9 mouse cellular contexts compared by ENCODE assay signal in the genomic region with DNA sequence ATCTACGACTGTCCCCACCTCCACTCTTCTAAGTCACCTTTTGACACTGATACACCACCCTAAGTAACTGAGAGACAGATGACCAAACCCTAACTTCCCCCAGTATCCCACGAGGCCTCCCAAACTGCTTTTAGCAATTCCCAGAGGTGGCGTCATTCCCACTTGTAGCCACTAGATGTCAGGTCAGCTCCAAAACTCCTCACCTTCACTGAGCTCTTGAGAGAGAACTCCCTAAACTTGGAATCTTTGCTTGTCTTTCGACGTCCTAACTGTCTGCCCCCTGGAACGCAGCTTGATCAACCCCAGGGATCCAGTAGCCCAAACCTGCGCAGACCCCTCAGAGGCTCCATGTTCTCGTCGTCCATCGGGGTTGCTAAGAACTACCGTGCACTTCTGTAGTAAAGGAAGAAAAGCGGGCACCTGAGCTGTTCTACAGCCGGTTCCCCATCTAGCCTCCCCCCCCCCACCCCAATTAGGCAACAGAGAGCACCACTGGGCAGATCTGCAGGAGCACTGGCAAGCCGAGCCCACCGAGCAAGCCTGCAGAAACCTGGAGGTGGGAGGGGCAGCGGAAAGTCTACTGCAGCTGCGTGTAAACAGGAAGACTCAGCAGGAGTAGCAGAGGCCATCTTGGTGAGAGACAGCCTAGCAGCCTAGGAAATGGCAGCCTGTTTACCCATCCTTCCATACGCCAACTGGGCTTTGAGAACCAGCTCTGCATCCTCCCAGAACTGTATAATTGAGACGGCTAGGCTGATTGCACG. TPM values are rescaled to one million over a fixed set of nuclear protein-coding genes. Genes with fewer than 3 reads are reported as not detected.
DNase-seq lines count a peak whose midpoint lies in the region; ATAC-seq lines count a peak whose summit lies in the region.
"Had no signal": no experiment of that assay in that cellular context is flagged by ENCODE, and none has a peak within 500 bp of the region (broad histone marks: within the 10 kb centered on the region; RNA-seq: fewer than 3 reads in every experiment).

No protein-coding gene starts in this region.

- WGBS in embryonic facial prominence, embryonic 10.5 days, result 37% methylated on average over 20 of the region's 20 CpGs
- WGBS in limb, embryonic 11.5 days, result 35% methylated on average over 20 of the region's 20 CpGs
- WGBS in midbrain, embryonic 16.5 days, result 36% methylated on average over 20 of the region's 20 CpGs

- H3K4me2 ChIP-seq in limb, embryonic 11.5 days (ENCODE audit: low read depth, severe bottlenecking), result no peak overlapping the region
- H3K4me2 ChIP-seq in midbrain, embryonic 16.5 days (ENCODE audit: low read length), result no peak overlapping the region

- H3K9ac ChIP-seq in limb, embryonic 11.5 days (ENCODE audit: low read length), result no peak overlapping the region
- no peak overlapping the region for H3K9ac ChIP-seq in midbrain, embryonic 16.5 days (ENCODE audit: low read depth, low read length)

- H3K4me3 ChIP-seq in embryonic facial prominence, embryonic 10.5 days, result no peak overlapping the region
- H3K4me3 ChIP-seq in limb, embryonic 11.5 days (ENCODE audit: low read depth, low read length), result no peak overlapping the region
- no peak overlapping the region for H3K4me3 ChIP-seq in midbrain, embryonic 16.5 days (ENCODE audit: low read depth, low read length)

- H3K4me1 ChIP-seq in embryonic facial prominence, embryonic 10.5 days, result peaks cover 28% of the 10 kb centered on the region
- H3K4me1 ChIP-seq in limb, embryonic 11.5 days (ENCODE audit: control insufficient read depth, insufficient read depth, low read length), result no peaks in the 10 kb centered on the region
- H3K4me1 ChIP-seq in midbrain, embryonic 16.5 days (ENCODE audit: control insufficient read depth, insufficient read depth, low read length), result peaks cover 19% of the 10 kb centered on the region

- no peaks in the 10 kb centered on the region for H3K9me3 ChIP-seq in embryonic facial prominence, embryonic 10.5 days
- H3K9me3 ChIP-seq in limb, embryonic 11.5 days (ENCODE audit: control insufficient read depth, low read length), result no peaks in the 10 kb centered on the region
- H3K9me3 ChIP-seq in midbrain, embryonic 16.5 days (replicated peaks; ENCODE audit: control insufficient read depth, low read length, poor library complexity, severe bottlenecking), result no peaks in the 10 kb centered on the region

- ATAC-seq in limb, embryonic 11.5 days (ENCODE audit: insufficient number of reproducible peaks, low FRiP score, low TSS enrichment, low read depth), result 0 out of 2 replicates have a peak, but pooled peaks have one; percentile 27
- peak; percentile 25; the same call in 1 of the 2 replicates for ATAC-seq in midbrain, embryonic 16.5 days

- DNase-seq in urinary bladder, postnatal 25 days (ENCODE audit: low spot score), result peak; percentile 40
- no peak for DNase-seq in urinary bladder, adult 2 months (ENCODE audit: low spot score)
- peak; percentile 53 to 66 for DNase-seq in adrenal gland, postnatal 36 days
- DNase-seq in embryonic facial prominence, embryonic 10.5 days (ENCODE audit: low spot score), result peak; percentile 69
- DNase-seq in heart, postnatal 36 days, result peak; percentile 60 to 64
- peak; percentile 78 for DNase-seq in limb, embryonic 11.5 days (ENCODE audit: low spot score)
- DNase-seq in urinary bladder, postnatal 36 days (ENCODE audit: low spot score in 2 of 2), result peak; percentile 23 to 48

- H3K27me3 ChIP-seq in embryonic facial prominence, embryonic 10.5 days (replicated peaks; ENCODE audit: low read depth, poor library complexity, severe bottlenecking), result 0 out of 2 replicates have a peak, but pooled peaks cover 4% of the 10 kb centered on the region
- no peaks in the 10 kb centered on the region for H3K27me3 ChIP-seq in limb, embryonic 11.5 days (ENCODE audit: control insufficient read depth, insufficient read depth, low read length)
- H3K27me3 ChIP-seq in midbrain, embryonic 16.5 days (ENCODE audit: control insufficient read depth, insufficient read depth, low read depth, low read length), result no peaks in the 10 kb centered on the region

- no peaks in the 10 kb centered on the region for H3K36me3 ChIP-seq in embryonic facial prominence, embryonic 10.5 days (replicated peaks)
- H3K36me3 ChIP-seq in limb, embryonic 11.5 days (ENCODE audit: control insufficient read depth, insufficient read depth, low read length), result no peaks in the 10 kb centered on the region
- no peaks in the 10 kb centered on the region for H3K36me3 ChIP-seq in midbrain, embryonic 16.5 days (ENCODE audit: control insufficient read depth, insufficient read depth, low read length)

- intact Hi-C loops in heart, postnatal 36 days (cut with DNase I), result loop anchor here (1.0 to 10.0 kb wide), 2 partner anchors 206 to 567 kb away; no protein-coding TSS in a partner anchor

- H3K27ac ChIP-seq in embryonic facial prominence, embryonic 10.5 days (replicated peaks), result peak overlapping the region; percentile 63
- no peak overlapping the region for H3K27ac ChIP-seq in limb, embryonic 11.5 days (replicated peaks; ENCODE audit: low read depth, low read length)
- H3K27ac ChIP-seq in midbrain, embryonic 16.5 days (ENCODE audit: low read length), result no peak overlapping the region

RNA-seq across cellular contexts. Expression of gene Lrrc74a, which starts 33.9 kb away (rescaled TPM):
- polyA plus RNA-seq in urinary bladder, adult 2 months (2012; rRNA removed), result not detected in 2 replicates
- not detected for total RNA-seq in adrenal gland, postnatal 36 days (2021)
- not detected in 2 replicates for polyA plus RNA-seq in embryonic facial prominence, embryonic 10.5 days (2016; fragmentation: Nextera tagmentation; extraction: Ambion mirVana)
- total RNA-seq in heart, postnatal 36 days (2021), result not detected
- not detected in 2 replicates for polyA plus RNA-seq in limb, embryonic 11.5 days (2014; fragmentation: Nextera tagmentation; extraction: Ambion mirVana)
- polyA plus RNA-seq in midbrain, embryonic 16.5 days (2015; fragmentation: Nextera tagmentation; extraction: Ambion mirVana), result not detected in 2 replicates
- total RNA-seq: gastrocnemius, postnatal 4 days had no signal

RNA-seq across cellular contexts. Expression of gene Angel1, which starts 41.8 kb away (rescaled TPM):
- polyA plus RNA-seq in urinary bladder, adult 2 months (2012; rRNA removed), result 6.7 and 6.9 TPM in 2 replicates
- total RNA-seq in adrenal gland, postnatal 36 days (2021), result 1 to 10 TPM; 3.1 to 3.9 TPM
- 14.3 and 15.5 TPM in 2 replicates for polyA plus RNA-seq in embryonic facial prominence, embryonic 10.5 days (2016; fragmentation: Nextera tagmentation; extraction: Ambion mirVana)
- total RNA-seq in heart, postnatal 36 days (2021), result 1 to 10 TPM; 3.2 to 4.4 TPM
- polyA plus RNA-seq in limb, embryonic 11.5 days (2014; fragmentation: Nextera tagmentation; extraction: Ambion mirVana), result 9.9 and 12.1 TPM in 2 replicates
- 10.6 and 10.8 TPM in 2 replicates for polyA plus RNA-seq in midbrain, embryonic 16.5 days (2015; fragmentation: Nextera tagmentation; extraction: Ambion mirVana)
